Mouse (Mus musculus): ENCODE data around the gene Ubiad1.

Gene Ubiad1

GRCm38 (mm10) chr4:148453707-148454106 lies 9.1 kb upstream of the Ubiad1 start:
- DNase-seq (ENCODE audit: low read depth, low spot score): no peak

- DNase-seq (ENCODE audit: low read depth, low spot score): no peak
Measured at GRCm38 (mm10) chr4:148448853-148449245, 4.3 kb upstream of the Ubiad1 start.

GRCm38 (mm10) chr4:148448179-148448852 lies 3.7 kb upstream of the Ubiad1 start, which contains the start of gene Mtor:
Gene Mtor, plus strand, starts transcription at chr4:148448611.
- DNase-seq (ENCODE audit: low read depth, low spot score): peak; percentile 98

- no peak for DNase-seq (ENCODE audit: low read depth, low spot score)
Measured at GRCm38 (mm10) chr4:148442598-148442997, 2.0 kb downstream of the Ubiad1 start.

GRCm38 (mm10) chr4:148441931-148442330 lies 2.6 kb downstream of the Ubiad1 start:
- DNase-seq (ENCODE audit: low read depth, low spot score): no peak

- DNase-seq (ENCODE audit: low read depth, low spot score): no peak
Measured at GRCm38 (mm10) chr4:148435657-148436330, 8.8 kb downstream of the Ubiad1 start.

GRCm38 (mm10) chr4:148435106-148435505 lies 9.5 kb downstream of the Ubiad1 start:
- no peak for DNase-seq (ENCODE audit: low read depth, low spot score)

- DNase-seq (ENCODE audit: low read depth, low spot score): no peak
Measured at GRCm38 (mm10) chr4:148434554-148434953, 10.0 kb downstream of the Ubiad1 start.

- DNase-seq (ENCODE audit: low read depth, low spot score): no peak
Measured at GRCm38 (mm10) chr4:148433813-148434212, 10.8 kb downstream of the Ubiad1 start.

- no peak for DNase-seq (ENCODE audit: low read depth, low spot score)
Measured at GRCm38 (mm10) chr4:148433336-148433735, 11.2 kb downstream of the Ubiad1 start.

GRCm38 (mm10) chr4:148432488-148432887 lies 12.1 kb downstream of the Ubiad1 start:
- DNase-seq (ENCODE audit: low read depth, low spot score): no peak

- no peak for DNase-seq (ENCODE audit: low read depth, low spot score)
Measured at GRCm38 (mm10) chr4:148430880-148431519, 13.6 kb downstream of the Ubiad1 start.

GRCm38 (mm10) chr4:148429686-148430085 lies 14.9 kb downstream of the Ubiad1 start:
- peak; percentile 75 for DNase-seq (ENCODE audit: low read depth, low spot score)

GRCm38 (mm10) chr4:148429121-148429520 lies 15.4 kb downstream of the Ubiad1 start:
- DNase-seq (ENCODE audit: low read depth, low spot score): no peak

- DNase-seq (ENCODE audit: low read depth, low spot score): no peak
Measured at GRCm38 (mm10) chr4:148428544-148428943, 16.0 kb downstream of the Ubiad1 start.

GRCm38 (mm10) chr4:148426950-148427850 lies 17.4 kb downstream of the Ubiad1 start:
- no peak for DNase-seq (ENCODE audit: low read depth, low spot score)

- no peak for DNase-seq (ENCODE audit: low read depth, low spot score)
Measured at GRCm38 (mm10) chr4:148417559-148417958, 27.0 kb downstream of the Ubiad1 start.

- DNase-seq (ENCODE audit: low read depth, low spot score): no peak
Measured at GRCm38 (mm10) chr4:148417074-148417526, 27.5 kb downstream of the Ubiad1 start.

GRCm38 (mm10) chr4:148415575-148415974 lies 29.0 kb downstream of the Ubiad1 start:
- no peak for DNase-seq (ENCODE audit: low read depth, low spot score)

- DNase-seq (ENCODE audit: low read depth, low spot score): no peak
Measured at GRCm38 (mm10) chr4:148408256-148408975, 36.2 kb downstream of the Ubiad1 start.

GRCm38 (mm10) chr4:148405255-148405788 lies 39.2 kb downstream of the Ubiad1 start:
- DNase-seq (ENCODE audit: low read depth, low spot score): no peak
